Mouse (Mus musculus) erythroid progenitor cell, adult 5-6 weeks (primary cell): ENCODE data around the gene Maml1. TPM values are rescaled to one million over a fixed set of nuclear protein-coding genes. Genes with fewer than 3 reads are reported as not detected.

Experiments used
- ATAC-seq: replicated peaks from 2 replicates; pipeline ENCODE4 v1.8.0; 2016; ENCODE audit warnings: moderate number of reproducible peaks, mild to moderate bottlenecking, moderate TSS enrichment, inconsistent platforms; ENCODE audit not compliant: poor library complexity, low FRiP score, severe bottlenecking
- total RNA-seq, 2 experiments: library from RNA; stranded (forward) in 1 of 2; stranded (reverse) in 1 of 2; fragments of 150-400 nt in 1 of 2; fragments of 186-747, 209-891 nt in 1 of 2; gene quantifications; 2 replicates each; pipeline versions ENCODE4 v1.2.3 to v1.2.4; 2015 to 2017; ENCODE audit warnings: low replicate concordance in 2 of 2

Gene Maml1
- total RNA-seq, 2 experiments from 2014 or later, result 4.5 to 8.0 TPM

DNA sequence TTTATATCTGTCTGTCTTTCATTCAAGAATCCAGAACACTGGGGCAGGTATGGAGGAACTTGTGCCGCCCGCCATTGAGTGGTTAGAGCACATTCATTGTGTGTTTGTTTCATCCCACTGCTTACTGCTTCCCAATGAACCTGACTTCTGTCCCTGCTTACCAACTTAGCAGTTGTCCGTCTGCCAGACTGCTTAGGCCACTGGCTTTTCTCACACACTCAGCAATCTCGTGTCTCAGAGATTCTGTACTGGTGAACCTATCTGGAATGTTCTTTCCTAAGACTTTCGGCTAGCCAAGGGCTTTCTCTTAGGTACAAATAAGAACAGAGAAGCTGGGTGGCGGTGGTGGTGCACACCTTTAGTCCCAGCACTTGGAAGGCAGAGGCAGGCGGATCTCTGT lies 6.4 kb downstream of the Maml1 start:
- no peak for ATAC-seq

DNA sequence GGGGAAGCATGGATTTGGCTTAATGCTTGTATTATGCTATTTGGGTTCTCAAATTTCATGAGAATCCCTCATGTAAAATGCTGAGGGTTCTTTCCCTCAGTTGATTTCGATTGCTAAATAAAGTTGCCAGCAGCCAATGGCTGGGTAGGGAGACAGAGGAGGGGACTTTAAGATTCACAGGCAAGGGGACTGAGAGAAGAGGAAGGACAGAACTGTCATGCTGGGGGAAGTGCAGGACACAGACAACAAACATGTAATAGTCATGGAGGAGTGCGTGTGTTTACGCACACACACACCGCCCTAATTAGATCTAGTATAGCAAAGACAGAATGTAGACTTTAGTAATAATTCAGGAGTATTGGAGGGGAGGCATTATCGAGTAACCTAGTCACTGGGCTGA lies 6.8 kb downstream of the Maml1 start:
- ATAC-seq, result no peak

DNA sequence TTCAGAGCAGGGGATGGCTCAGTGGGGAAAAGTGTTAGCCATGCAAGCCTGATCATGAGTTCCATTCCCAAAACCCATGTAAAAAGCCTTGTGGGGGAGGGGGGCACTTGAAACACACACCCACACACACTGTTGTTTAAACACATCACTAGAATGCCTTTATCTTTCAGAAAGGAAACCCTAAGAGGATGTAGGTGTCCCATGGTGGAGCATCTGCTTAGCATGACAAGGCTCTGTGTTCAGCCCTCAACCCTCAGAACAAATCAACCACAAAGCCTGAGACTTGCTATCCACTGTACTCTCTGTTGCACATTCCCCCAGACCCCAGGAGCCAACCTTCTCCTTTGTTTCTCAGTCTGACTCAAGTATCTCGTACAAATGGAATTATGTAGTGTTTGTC lies 12.1 kb downstream of the Maml1 start:
- ATAC-seq, result no peak

DNA sequence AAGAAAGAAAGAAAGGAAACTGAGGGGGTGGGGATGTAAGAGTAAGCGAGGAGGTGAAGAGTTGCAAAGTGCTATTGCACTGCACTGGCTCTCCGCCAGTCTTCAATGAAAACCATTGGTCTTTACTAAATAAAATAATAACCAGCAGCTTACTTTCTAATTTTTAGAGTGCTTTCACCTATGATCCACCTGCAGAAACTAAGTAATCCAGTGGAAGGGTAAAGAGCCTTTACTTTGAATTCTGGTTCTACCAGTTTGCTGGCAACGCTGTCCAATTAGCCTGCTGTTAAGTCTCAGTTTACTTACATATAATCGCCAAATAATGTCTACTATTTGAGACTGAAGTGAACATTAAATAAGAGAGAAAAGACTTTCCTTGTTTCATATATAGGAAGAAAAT lies 13.1 kb downstream of the Maml1 start:
- ATAC-seq, result no peak

DNA sequence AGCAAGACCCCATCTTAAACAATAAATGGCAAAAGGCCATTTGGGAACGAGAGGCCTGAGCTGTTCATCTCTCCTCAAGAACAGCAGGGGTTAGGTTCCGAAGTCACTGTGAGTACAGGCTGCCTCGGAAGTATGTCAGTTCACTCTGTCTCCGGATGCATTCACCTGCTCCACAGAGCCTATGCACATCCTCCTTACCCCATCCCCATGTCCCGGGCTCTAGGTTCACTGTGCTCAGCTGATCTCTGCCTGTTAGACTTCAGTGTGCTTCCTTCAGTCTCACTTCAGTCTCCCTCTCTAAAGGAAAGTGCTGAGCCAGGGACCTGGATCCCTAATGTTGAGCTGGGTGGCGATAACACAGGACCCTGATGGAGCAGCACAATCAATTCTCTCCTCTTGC lies 14.4 kb downstream of the Maml1 start:
- ATAC-seq, result no peak

DNA sequence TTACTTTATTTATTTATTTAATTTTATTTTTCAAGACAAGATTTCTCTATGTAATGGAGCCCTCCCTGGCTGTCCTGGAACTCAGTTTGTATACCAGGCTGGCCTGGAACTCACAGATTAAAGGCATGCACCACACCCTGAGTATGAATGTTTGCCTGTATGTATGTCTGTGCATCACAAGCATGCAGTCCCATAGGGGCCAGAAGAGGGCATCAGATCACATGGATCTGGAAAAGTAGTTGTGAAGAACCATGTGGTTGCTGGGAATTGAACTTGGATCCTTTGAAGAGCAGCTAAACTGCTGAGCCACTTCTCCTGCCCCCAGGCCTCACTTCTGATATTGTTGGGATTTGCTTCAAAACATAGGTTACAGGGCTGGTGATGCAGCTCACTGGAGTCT lies 15.1 kb downstream of the Maml1 start:
- ATAC-seq, result no peak

DNA sequence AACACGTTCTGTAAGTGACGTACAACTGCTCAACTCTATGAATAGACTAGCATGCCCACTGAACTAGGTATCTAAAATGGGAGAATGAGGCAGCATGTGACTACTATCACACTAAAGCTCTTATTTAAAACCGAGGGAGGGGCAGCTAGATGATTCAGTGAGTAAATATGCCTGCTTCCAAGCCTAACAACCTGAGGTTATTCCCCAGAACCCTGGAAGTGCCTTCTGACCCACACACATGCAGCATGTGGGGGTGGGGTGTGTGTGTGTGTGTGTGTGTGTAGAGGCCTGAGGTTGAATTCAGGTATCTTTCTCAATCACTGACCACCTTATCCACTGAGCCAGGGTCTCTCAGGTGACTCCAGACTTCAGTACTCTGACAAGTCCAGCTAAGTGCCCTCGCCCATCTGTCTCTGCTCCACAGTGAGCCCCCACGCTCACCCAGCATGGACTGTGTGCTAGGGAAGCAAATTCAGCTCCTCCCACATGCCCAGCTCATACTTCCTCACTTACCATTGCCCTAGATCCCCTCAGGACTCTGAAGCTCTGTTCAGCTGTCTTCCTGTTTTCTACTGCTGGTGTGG lies 16.5 kb downstream of the Maml1 start:
- ATAC-seq, result no peak

DNA sequence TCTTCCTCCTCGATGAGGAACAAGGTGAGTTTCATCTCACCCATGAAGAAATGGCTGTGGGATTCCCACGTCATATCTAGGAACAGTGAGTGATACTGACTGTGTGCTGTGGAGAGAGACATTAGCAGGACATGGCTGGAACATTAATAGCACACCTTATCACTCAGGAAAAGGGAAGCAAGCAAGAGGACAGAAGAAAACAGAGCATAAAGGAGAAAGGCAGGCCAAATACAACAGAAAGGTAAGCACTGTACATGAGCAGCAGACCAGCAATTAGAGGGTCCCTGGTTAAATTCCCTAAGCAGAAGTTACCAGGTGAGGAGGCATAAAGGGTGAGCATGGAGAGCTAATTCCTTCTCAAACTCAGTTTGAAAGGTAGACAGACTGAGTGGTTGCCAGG lies 17.0 kb downstream of the Maml1 start:
- no peak for ATAC-seq

DNA sequence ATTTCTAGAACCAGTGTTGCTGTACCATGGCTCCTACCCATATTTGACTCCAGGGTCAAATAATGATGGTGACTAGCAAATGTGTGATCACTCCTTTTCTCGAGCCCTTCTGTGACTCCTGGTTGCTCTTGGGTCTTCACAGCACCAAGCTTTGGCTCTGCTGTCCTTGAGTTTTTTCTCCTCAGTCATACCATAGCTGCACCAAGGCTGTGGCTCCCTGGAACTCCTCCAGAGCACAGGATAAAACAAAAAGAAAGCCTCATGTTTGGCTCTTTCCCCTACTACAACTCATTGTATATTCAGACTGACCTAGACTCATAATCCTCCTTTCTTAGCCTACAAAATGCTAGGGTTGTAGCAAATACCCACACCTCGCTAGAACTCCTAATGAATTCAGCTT lies 19.3 kb downstream of the Maml1 start:
- ATAC-seq, result no peak

DNA sequence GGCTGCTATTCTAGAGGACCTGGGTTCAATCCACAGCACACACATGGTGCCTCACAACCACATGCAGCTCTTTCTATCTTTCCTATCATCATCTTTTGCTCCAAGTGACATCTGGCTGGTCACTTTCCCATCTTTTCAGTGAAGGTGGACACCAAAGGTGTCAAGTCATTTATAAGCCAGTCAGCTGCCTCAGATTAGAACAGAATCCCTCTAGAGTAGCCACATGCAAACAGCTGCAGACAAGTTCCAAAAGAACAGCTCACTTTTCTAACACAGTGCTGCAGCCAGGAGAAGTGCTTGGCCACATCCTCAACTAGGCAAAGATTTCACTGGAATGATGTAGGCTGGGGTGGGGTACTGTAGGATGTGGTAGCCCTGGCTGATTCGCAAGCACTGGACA lies 22.2 kb downstream of the Maml1 start:
- ATAC-seq, result no peak

DNA sequence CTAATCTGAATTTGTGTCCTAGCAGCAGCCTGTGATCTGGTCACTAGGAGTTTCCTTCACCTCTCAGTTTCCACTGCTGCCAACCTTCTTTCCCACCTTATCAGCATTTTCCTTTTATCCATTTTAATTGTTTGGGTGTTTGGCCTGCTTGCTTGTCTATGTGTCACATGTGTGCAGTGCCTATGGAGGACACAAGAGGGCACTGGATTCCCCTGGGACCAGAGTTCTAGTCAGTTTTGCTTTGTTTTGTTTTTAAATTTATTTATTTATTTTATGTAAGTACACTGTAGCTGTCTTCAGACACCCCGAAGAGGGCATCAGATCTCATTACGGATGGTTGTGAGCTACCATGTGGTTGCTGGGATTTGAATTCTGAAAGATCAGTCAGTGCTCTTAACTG lies 22.9 kb downstream of the Maml1 start:
- ATAC-seq, result no peak

DNA sequence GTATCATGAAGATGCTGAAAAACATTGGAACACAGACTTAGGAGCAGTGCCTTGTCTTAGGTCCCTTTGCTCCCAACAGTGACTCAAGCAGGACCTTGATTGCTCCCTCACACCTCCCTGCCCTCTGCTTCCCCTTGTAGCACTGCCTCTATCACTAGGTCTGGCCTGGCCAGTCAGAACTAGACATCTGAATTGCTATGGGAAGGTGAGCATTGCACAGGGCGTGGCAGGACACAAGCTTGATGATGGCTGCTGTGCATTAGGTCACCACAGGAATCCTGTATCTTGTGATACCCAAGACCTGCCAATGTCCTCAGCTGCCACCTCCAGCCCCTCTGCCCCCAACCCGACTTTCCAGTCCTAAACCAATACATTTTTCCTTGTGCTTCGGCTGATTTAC lies 25.1 kb downstream of the Maml1 start:
- no peak for ATAC-seq

DNA sequence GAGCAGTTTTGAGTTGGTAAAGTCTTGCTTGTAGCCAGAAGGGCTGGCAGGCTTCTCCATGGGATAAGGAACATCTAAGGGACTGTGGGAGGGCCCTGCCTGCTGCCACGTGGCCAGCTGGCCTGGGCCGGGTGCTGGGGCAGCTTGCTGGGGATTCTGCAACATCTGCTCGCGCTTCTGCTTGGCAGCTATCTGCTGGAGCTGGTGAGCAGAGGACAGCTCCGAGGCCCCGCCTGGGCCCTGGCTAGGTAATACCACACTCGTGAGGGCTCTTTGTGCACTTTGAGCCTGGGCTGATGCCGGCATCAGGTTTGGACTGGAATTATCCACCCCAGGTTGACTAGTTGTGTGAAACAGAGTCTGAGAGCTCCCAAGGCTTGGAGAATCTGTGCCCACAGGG lies 26.2 kb downstream of the Maml1 start:
- no peak for ATAC-seq

DNA sequence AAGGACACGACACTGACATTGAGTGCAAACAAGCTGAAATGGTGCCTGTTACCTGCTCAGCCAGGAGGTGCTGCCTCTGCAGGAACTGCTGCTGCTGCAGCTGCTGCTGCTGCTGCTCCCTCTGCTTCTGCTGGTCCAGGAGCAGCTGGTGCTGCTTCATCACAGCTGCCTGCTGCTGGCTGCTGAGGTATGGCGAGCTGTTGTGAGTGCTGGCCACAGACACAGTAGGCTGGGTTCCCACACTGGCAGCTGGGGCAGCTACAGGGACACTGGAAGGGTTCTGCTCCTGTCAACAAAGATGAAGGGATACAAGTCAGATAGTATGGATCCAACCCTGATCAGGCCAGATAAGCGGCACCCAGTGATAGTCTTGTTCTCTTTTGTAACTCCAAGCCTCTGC lies 28.9 kb downstream of the Maml1 start:
- no peak for ATAC-seq

DNA sequence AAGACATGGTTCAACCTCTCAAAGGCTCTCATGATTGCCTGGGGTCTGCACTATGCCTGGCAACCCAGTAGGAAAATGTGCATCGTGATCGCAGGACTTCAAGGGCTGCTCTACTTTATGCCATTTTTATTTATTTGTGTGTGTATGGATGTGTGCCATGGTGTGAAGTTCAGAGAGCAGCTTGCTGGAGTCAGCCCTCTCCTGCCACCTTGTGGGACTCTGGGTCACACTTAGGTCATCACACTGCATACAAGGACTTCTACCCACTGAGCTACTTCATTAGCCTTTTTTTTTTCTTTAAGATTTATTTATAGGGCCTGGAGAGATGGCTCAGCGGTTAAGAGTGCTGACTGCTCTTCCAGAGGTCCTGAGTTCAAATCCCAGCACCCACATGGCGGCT lies 30.1 kb downstream of the Maml1 start:
- no peak for ATAC-seq

DNA sequence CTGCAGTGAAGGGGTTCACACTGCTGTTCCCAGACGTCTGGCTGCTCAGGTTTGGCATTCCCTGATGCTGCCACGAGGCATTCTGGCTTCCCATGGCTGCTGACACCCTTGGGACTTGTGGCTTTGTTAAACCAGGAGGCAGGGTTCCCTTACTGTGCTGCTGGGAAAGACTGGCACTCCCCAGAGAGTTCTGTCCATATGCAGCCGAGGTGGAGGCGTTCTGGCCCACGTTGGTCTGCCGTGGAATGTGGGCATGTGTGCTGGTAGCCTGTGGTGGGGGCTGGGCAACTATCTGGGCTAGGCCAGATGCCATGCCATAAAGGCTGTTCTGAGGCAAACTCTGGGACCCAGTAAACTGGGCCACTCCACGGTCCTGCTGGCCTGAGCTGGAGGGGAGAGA lies 33.8 kb downstream of the Maml1 start:
- ATAC-seq, result no peak

DNA sequence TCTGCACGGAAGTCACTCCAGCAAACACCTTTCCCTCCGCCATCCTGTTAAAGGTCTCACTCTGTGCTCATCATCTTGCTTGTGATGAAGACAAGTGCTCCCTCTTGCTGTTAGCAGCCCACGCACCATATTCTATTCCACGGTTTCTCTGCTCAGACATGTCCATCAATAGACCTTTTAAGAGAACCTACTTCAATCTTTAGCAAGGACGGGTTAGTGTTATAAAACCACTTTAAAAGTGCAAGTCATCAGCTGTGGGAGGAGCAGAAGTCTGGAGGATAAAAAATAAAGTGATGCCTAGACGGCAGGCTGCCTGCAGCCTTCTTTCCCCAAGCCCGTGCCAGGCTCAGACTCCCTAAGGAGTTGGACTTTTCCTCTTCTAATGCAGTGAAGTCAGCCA lies 35.5 kb downstream of the Maml1 start:
- no peak for ATAC-seq

DNA sequence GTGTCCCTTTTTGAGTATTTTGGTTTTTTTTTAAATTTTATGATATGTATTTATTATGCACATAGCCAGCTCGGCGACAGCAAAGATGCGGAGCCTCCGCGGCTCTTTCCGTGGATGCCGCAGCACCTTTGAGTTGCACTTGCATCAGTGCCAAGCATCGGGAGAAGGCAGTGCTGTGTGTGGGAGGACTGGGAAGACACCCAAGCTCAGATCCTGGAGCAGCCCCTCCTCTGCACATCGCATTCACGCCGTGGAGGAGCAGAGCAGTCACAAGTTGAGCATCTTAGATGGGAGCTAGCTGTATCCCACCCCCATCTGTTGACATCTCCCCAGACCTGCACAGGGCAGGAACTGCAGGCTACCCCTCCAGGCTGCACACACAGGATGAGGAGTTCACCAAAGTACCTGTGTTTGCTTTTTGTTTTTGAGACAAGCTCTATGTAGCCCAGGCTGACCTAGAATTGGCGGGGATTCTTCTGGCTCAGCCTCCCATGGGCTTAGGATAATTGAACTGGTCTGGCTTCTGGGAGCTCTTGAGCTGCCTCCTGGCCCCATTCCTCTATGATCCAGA lies 38.0 kb downstream of the Maml1 start:
- ATAC-seq, result no peak

DNA sequence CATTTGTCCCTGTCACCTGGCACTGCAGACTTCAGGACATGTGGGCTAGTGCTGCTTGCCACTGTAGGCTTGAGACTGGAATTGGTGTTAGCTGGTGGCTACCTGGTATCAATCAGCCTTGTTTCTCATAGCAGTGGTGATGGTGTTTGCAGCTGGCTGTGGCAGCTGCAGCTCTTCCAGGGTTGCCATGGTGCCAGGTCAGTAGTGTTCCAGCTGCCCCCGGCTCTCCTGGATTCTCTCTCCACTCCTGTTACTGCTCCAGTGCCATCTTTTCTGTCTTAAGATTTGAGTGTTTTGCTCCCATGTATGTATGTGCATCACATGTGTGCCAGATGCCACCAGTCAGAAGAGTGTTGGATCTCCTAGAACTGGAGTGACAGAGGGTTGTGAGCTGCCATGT lies 38.7 kb downstream of the Maml1 start:
- ATAC-seq, result no peak

DNA sequence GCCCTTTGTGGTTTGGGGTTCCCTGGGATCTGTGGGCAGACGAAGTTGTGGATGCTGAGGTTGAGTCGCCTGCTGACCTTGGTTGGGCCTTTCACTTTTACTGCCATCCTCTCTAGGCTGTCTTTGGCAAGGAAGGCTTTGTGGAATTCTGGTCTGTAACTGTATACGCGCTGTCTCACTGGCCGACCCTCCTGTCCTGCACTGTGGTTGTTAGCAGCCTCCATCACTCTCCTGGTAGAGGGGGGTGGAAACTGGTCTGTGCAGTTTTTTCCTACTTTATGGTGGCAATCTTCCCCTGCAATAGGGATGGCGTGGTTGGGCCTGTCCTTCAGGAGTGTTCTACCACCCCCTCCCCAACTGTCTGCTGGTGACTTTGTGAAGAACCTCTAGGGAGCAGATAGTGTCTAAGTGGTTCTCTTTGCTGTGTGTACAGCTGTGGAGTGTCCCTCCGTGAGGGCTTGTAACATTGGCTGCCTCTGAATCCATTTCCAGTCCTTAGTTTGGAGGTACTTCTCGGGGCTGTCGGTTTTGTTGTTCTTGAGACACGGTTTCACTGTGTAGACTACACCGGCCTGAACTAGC lies 39.3 kb downstream of the Maml1 start:
- no peak for ATAC-seq

DNA sequence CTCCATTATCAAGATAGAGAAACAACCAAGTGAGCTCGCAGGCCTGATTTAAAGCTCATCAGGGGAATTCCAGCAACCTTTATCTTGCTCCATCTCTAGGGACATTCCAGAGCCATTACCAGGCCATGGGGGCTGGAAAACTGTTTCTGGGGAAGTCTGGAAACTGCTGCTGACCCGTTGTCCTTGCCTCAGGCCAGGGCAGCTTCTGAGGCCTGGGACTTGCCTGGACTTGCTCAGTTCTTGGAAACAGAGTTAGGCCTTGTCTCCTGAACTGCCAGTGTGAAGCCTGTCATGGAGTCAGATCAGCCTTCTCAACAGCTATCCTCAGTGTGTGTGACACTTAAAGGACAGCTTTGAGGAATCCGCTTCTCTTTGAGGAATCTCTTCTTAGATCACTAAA lies 39.9 kb downstream of the Maml1 start:
- ATAC-seq, result no peak
